Mouse (Mus musculus) lung, postnatal 0 days (tissue): ENCODE measurements around the gene Dppa3.

Experiments
- CTCF ChIP-seq: IDR thresholded peaks from 2 replicates; pipeline ENCODE4 v1.5.1; 2016; ENCODE audit warnings: antibody characterized with exemption, mild to moderate bottlenecking
- EP300 ChIP-seq: IDR thresholded peaks from 2 replicates; pipeline ENCODE4 v1.6.1; 2016; ENCODE audit warnings: antibody characterized with exemption, mild to moderate bottlenecking, control low read depth

DNA sequence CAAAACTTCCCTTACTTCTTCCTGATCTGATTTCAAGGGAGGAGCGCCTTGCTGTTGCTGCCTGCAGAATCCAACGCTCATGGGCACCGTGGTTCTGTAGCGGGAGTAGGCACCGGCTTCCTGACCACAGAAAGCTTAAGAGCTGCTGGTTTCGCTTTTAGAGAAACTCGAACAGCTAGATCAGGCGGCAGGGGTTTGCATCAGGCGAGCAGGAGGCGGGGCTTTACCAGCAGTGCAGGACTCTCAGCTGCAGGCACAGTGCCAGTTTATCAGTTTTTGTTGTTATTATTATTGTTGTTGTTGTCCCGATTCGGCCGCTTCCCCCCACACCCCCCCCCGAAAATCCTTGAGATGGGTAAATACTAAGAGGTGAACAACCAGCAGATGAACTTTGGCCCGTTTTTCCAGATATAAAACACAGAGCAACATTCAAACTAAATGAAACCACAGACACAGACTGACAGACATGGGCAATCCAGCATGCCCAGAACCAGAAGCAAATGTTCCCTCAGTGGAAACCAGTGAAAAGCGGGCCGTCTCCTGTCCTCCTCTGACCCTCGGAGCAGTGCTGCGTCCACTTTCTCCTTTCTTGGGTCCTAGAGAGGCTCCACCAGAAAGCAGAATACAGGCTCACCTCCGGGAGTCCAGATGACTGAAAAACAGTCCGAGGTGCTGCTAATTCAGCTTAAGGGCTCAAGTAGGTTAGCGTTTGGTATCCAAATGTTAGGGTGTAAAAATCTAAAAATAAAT lies 23.8 kb upstream of the Dppa3 start, which contains the start of gene Apobec1:
- TF ChIP-seq CTCF (no peak), EP300 (no peak)
